Mouse (Mus musculus) thymus, adult 2 months (tissue): ENCODE results near the gene Ddah1. TPM values are rescaled to one million over a fixed set of nuclear protein-coding genes. Genes with fewer than 3 reads are reported as not detected.

Experiments used
- DNase-seq: peaks from one replicate; pipeline ENCODE4 v3.0.0; 2021
- H3K27ac ChIP-seq: fragments of 200-500 bp; 2 replicates; pipeline ENCODE4 v1.5.1; 2012; ENCODE audit warnings: low read length, control low read depth; ENCODE audit not compliant: control insufficient read depth, insufficient read depth
- H3K27me3 ChIP-seq: fragments of 200-500 bp; 2 replicates; pipeline ENCODE4 v1.6.1; 2012; ENCODE audit warnings: mild to moderate bottlenecking, low read length, moderate library complexity, mixed read lengths; ENCODE audit not compliant: control insufficient read depth, insufficient read depth
- H3K36me3 ChIP-seq: fragments of 200-500 bp; 2 replicates; pipeline ENCODE4 v1.6.1; 2012; ENCODE audit warnings: mild to moderate bottlenecking, low read length, moderate library complexity; ENCODE audit not compliant: control insufficient read depth, insufficient read depth
- H3K4me1 ChIP-seq: fragments of 200-500 bp; replicated peaks from 2 replicates; pipeline ENCODE4 v1.6.1; 2012; ENCODE audit warnings: low read length; ENCODE audit not compliant: control insufficient read depth, insufficient read depth
- H3K4me3 ChIP-seq: fragments of 200-500 bp; 2 replicates; pipeline ENCODE4 v1.5.1; 2012; ENCODE audit warnings: mild to moderate bottlenecking, low read length, control low read depth, moderate library complexity; ENCODE audit not compliant: control insufficient read depth, insufficient read depth
- CTCF ChIP-seq: fragments of 200-500 bp; IDR thresholded peaks from 2 replicates; pipeline ENCODE4 v1.5.1; 2012; ENCODE audit warnings: mild to moderate bottlenecking, control low read depth, low read length, moderate library complexity, borderline replicate concordance; ENCODE audit not compliant: control insufficient read depth, poor library complexity, insufficient read depth; ENCODE audit errors: extremely low read depth
- POLR2A ChIP-seq: fragments of 200-500 bp; IDR thresholded peaks from 2 replicates; pipeline ENCODE4 v1.6.1; 2012; ENCODE audit warnings: mild to moderate bottlenecking, low read length, control low read depth, moderate library complexity; ENCODE audit not compliant: control insufficient read depth, poor library complexity, insufficient read depth; ENCODE audit errors: extremely low read depth
- WGBS: fragments of 180-500 bp; shearing (Covaris S2); methylation state at CpG from one replicate; pipeline ENCODE4 v1.1.7; 2018; 5-methylcytosine and 5-hydroxymethylcytosine counted together
- polyA plus RNA-seq: library from polyadenylated mRNA; depleted of rRNA; stranded (reverse); fragments of >200 nt; gene quantifications from 2 replicates; pipeline ENCODE4 v1.2.3, GENCODE M21; 2012

Ddah1 gene
- polyA plus RNA-seq, 1 experiment: 2.9 TPM

DNA sequence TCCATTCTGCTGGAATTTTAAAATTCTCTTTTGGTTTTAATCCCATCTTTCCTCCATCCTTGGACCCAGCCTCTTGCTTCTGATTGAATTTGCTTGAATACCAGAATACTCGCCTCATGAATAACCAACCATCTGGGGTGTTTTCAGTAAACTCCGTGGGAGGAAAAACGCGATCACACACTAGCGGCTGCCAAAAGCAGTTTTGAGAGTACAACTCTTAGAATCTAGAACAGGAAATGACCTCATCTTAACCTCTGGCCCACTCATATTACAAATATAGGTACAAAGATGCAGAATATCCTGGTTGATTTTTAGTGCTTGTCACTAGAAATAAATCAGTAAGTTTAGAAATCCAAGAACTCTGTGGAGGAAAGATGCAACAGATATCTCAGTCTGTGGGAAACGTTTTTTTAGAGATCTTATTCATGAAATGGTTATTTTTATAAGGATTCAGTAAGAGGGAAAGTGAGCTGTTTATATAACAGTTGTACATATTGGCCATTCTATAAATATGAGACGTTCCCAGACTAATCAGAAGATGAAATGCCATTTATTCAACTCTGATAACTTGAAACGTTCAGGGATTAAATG is 75.6 kb downstream of the Ddah1 start:
- WGBS: 42% methylated on average over 8 of the region's 8 CpGs
- Histone ChIP-seq H3K4me3 (no peak overlapping the region), H3K27me3 (no peaks in the 10 kb centered on the region), H3K27ac (no peak overlapping the region), H3K4me1 (no peaks in the 10 kb centered on the region), H3K36me3 (no peaks in the 10 kb centered on the region)
- no peak for DNase-seq
- TF ChIP-seq POLR2A (no peak), CTCF (no peak)

DNA sequence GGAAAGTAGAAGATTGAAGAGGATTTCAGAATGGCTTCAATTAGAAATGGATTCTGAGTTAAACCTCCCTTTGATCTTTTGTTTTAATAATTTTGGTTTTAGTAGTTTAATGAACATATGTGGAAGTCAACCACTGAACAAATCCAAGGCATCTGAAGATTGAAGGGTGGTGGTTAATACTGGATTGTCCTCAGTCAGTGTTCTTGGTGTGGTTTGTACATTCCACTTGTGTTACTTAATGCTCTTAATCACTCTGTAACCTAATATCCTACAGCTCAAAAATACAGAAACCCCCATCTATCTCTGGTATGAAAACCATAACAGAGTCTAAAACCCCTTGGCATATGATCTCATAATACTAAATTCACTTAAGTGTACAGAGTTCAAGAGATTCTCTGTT is 79.8 kb downstream of the Ddah1 start:
- H3K4me3 ChIP-seq: no peak overlapping the region

DNA sequence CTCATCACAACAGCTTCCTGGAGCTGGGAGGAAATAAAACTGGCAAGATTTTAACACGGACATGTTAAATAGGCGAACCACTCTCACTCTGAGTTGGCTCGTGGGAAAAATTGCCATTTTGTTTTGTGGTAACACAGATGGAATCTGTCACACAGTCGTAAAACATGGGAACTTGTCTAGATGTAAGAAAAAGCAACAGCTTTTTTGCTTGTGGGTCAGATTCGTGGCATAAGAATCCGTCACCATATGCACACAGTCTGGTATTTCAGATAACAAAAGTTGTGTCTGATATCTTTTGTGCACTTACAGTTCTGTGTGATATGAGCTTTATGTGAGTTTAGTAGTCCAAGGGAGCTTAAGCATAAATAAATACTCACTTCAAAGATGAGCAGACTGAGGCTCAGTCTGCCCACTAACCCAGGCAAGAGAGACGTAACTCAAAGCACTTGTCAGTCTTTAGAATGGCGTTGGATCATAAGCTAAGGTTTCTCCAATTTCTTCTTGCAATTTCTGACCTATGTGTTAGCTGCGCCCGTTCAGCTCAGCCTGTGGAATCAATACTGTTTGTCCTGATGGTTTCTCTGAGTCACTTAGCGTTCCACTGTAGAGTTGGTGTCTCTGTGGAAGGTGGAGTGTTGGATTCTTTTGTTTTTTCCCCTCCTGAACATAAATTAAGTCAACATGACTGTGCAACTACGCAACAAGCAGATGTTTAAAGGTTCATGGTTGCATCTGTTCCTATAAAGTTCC is 83.7 kb downstream of the Ddah1 start:
- H3K27me3 ChIP-seq: no peaks in the 10 kb centered on the region
- WGBS: 78% methylated on average over 12 of the region's 12 CpGs
- H3K4me3 ChIP-seq: no peak overlapping the region
- no peak for TF ChIP-seq POLR2A
- no peak for TF ChIP-seq CTCF
- no peaks in the 10 kb centered on the region for H3K36me3 ChIP-seq
- H3K4me1 ChIP-seq: no peaks in the 10 kb centered on the region
- H3K27ac ChIP-seq: no peak overlapping the region
- no peak for DNase-seq

More for the DNA sequence above, 79.8 kb downstream of the Ddah1 start:
- Histone ChIP-seq H3K27me3 (no peaks in the 10 kb centered on the region), H3K4me1 (no peaks in the 10 kb centered on the region), H3K36me3 (no peaks in the 10 kb centered on the region), H3K27ac (no peak overlapping the region)
- TF ChIP-seq POLR2A: no peak
- no peak for TF ChIP-seq CTCF
- no peak for DNase-seq

DNA sequence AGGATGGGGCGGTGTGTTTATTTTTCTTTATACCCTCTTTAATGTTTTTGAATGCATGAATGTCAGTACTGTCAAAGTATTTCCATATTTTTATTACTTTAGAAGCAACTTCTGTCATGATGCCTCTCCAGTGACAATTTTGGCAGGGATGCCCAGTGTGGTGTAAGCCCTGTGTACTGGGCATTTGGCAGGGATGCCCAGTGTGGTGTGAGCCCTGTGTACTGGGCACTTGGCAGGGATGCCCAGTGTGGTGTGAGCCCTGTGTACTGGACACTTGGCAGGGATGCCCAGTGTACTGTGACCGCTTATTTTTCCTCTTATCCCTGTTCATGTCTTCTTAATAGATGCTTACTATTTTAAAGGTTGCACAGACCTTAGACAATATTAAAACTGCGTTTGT is 85.4 kb downstream of the Ddah1 start:
- no peak for TF ChIP-seq CTCF
- no peak for TF ChIP-seq POLR2A
- Histone ChIP-seq H3K4me1 (no peaks in the 10 kb centered on the region), H3K27me3 (no peaks in the 10 kb centered on the region), H3K27ac (no peak overlapping the region), H3K4me3 (no peak overlapping the region), H3K36me3 (no peaks in the 10 kb centered on the region)
- 88% methylated on average over 3 of the region's 3 CpGs for WGBS
- DNase-seq: no peak

DNA sequence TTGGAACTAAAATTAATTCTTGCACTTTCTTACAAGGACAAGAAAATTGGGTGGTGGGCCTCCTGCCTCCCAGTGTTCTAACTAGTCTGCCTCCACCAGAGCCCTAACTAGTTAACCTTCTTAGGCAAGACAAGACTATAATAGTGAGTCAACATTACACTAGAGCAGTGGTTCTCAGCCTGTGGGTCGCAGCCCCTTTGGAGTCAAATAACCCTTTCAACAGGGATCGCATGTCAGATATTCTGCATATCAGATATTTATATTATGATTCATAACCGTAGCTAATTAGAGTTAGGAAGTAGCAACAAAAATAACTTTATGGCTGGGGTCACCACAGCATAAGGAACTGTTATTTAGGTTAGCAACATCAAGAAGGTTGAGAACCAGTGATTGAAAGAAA is 86.4 kb downstream of the Ddah1 start:
- no peaks in the 10 kb centered on the region for H3K36me3 ChIP-seq
- 91% methylated on average over 3 of the region's 3 CpGs for WGBS
- H3K4me3 ChIP-seq: no peak overlapping the region

DNA sequence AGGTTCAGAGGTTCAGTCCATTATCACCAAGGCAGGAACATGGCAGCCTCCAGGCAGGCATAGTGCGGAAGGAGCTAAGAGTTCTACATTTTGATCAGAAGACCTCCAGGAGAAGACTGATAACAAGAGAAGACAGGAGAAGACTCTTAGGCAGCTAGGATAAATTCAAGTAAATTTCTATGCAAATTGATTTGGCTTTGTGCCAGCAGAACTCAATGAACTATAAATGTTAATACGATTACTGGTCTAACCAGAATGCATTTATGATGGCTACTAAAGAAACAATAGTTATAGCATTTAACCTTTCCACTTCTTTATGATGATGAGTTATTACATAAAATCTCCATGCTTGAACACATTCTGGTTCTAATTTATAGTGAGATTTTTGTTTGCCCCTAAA is 87.8 kb downstream of the Ddah1 start:
- no peaks in the 10 kb centered on the region for H3K36me3 ChIP-seq
- WGBS: 94% methylated on average over 2 of the region's 2 CpGs

More for the DNA sequence above, 86.4 kb downstream of the Ddah1 start:
- no peak overlapping the region for H3K27ac ChIP-seq
- no peaks in the 10 kb centered on the region for H3K27me3 ChIP-seq
- TF ChIP-seq POLR2A (no peak), CTCF (no peak)
- no peaks in the 10 kb centered on the region for H3K4me1 ChIP-seq
- no peak for DNase-seq

DNA sequence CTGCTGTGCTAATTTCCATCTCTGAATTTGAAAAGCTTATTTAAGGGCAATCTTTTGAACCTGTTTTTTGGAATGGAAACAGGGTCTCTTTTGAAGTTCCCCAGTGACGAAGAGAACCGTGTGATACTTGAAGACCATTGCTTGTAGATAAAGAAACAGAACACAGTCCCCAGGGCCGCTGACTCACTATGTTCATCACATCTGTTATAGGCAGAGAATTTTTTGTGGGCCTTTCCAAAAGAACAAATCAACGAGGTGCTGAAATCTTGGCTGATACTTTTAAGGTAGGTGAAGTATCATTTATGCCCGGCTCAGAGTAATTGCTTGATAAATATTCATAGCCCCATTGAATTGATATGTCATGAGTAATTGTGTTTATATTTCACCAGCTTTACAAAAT is 93.6 kb downstream of the Ddah1 start:
- DNase-seq: no peak
- Histone ChIP-seq H3K27ac (no peak overlapping the region), H3K4me1 (no peaks in the 10 kb centered on the region), H3K4me3 (no peak overlapping the region), H3K36me3 (no peaks in the 10 kb centered on the region), H3K27me3 (no peaks in the 10 kb centered on the region)
- whole genome bisulfite sequencing: 96% methylated on average over 5 of the region's 5 CpGs
- TF ChIP-seq POLR2A (no peak), CTCF (no peak)

More for the DNA sequence above, 87.8 kb downstream of the Ddah1 start:
- Histone ChIP-seq H3K4me3 (no peak overlapping the region), H3K27me3 (no peaks in the 10 kb centered on the region), H3K27ac (no peak overlapping the region), H3K4me1 (no peaks in the 10 kb centered on the region)
- no peak for DNase-seq
- TF ChIP-seq CTCF (no peak), POLR2A (no peak)

DNA sequence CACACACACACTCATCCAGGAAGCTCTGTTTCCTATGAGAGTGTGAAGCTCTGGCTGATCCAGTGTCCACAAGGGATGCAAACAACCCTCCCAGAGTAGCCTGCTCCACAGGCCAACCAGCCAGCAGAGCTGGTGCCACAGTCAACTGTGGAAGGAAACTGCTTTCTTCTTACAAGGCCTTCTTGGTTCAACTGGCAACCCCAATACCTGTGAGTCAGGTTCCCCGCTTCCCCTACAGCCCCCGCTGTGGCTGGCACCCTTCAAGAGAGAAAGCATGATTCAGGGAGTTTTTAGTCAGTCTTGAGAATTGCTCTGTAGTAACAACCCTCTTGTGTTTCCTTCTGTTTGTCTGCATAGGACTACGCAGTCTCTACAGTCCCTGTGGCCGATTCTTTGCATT is 94.3 kb downstream of the Ddah1 start:
- DNase-seq: no peak
- TF ChIP-seq POLR2A (no peak), CTCF (no peak)
- H3K4me3 ChIP-seq: no peak overlapping the region
- no peaks in the 10 kb centered on the region for H3K27me3 ChIP-seq
- H3K36me3 ChIP-seq: no peaks in the 10 kb centered on the region
- WGBS: 51% methylated on average over 4 of the region's 4 CpGs
- H3K4me1 ChIP-seq: no peaks in the 10 kb centered on the region
- H3K27ac ChIP-seq: no peak overlapping the region
